Mouse (Mus musculus) olfactory bulb, adult 2 months (tissue): ENCODE measurements around the gene Il1b.

Source experiments
- CTCF ChIP-seq: fragments of 200-500 bp; IDR thresholded peaks from 2 replicates; pipeline ENCODE4 v1.5.1; 2012; ENCODE audit warnings: low read depth, mild to moderate bottlenecking, low read length, moderate library complexity; ENCODE audit not compliant: insufficient read depth
- POLR2A ChIP-seq: fragments of 200-500 bp; IDR thresholded peaks from 2 replicates; pipeline ENCODE4 v1.6.1; 2012; ENCODE audit warnings: mild to moderate bottlenecking, low read depth, low read length, moderate library complexity; ENCODE audit not compliant: insufficient read depth

- TF ChIP-seq CTCF, result no peak
- no peak for TF ChIP-seq POLR2A
Observed at GRCm38 (mm10) chr2:129413488-129413887, 42.5 kb upstream of the Il1b start.
